Mouse (Mus musculus) kidney, adult 2 months (tissue): Measurements from ENCODE around the gene Dhx58.

Source experiments
- CTCF ChIP-seq: fragments of 200-500 bp; conservative IDR thresholded peaks from 2 replicates; pipeline ENCODE4 v1.5.1; 2011; ENCODE audit warnings: low read depth, mild to moderate bottlenecking, control low read depth, low read length, moderate library complexity, mixed read lengths; ENCODE audit not compliant: insufficient read depth, insufficient read length
- POLR2A ChIP-seq: fragments of 200-500 bp; IDR thresholded peaks from one replicate; pipeline ENCODE4 v1.6.1; 2011; ENCODE audit warnings: low read depth, low read length, control low read depth

DNA sequence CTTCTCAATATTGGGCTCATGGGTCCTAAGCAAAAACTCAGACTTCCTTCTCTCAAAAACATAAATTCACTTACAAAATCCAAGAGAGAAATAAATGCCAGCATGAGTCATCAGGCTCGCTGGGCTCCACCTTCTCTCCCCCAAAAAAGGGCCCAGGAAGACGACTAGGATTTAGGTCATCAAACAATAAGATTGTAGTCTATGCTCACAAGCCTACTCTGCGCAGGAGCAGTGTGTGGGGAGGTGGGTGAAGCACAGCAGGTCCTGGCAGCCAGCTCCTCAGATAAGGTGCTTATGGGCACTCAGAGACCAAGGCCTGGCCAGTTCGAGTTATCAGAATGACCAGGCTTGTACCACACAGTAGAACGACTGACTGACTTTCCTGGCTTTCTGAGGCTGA lies 16.3 kb upstream of the Dhx58 start:
- TF ChIP-seq POLR2A (no peak), CTCF (no peak)
